Mouse (Mus musculus): Measurements from ENCODE around the gene Arhgef18. TPM values are rescaled to one million over a fixed set of nuclear protein-coding genes. Genes with fewer than 3 reads are reported as not detected.

Gene Arhgef18
- polyA plus RNA-seq (2014; fragmentation: Illumina TruSeq; extraction: RNeasy Lipid Tissue Mini Kit (QIAGEN cat#74804); ENCODE audit: insufficient read depth, low read depth, low replicate concordance), result 15.3 TPM

GRCm38 (mm10) chr8:3392771-3393710 is at the start of gene Arhgef18:
Arhgef18 (plus strand) TSS chr8:3393006.

DNA sequence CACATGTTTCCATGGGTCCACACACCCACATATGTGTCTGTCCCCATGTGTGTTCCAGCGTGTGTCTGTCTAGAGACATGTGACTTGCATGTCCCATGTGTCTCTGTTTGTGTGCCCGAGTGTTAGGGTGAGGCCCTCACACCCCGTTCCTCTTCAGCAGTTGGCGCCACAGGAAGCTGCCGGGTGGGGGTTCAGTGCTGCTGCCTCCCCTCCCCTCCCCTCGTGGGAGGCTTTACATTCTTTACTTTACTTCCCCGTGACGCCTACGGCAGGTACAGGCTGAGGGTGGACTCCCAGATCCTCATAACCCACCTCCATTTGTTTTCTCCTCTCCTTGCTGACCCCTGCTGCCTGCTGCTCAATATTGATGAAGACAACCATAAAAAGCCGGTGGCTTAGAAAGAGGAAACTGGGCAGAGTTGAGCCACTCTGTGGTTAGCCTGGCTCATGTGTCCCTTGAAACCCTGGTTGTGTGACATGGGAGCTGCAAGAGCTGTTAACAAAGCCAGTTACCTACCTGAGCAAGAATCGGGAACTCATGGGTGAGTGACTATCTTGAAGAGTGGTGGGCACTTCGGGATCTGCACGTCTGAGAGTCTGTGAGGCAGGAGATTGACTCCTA is 39.5 kb upstream of the Arhgef18 start, which contains the start of gene A430078G23Rik:
Gene A430078G23Rik, plus strand, starts transcription at position 227 of the 622 bp plus-strand sequence.

GRCm38 (mm10) chr8:3467006-3467885 is 74.4 kb downstream of the Arhgef18 start, which contains the start of gene Pex11g:
Pex11g (minus strand) TSS chr8:3467680.

GRCm38 (mm10) chr8:3470562-3470961 is 77.8 kb downstream of the Arhgef18 start, which contains the start of gene Tex45:
Tex45 (plus strand) TSS chr8:3470862.

GRCm38 (mm10) chr8:3492901-3493844 is 100.4 kb downstream of the Arhgef18 start, which contains the start of gene Zfp358:
Zfp358 (plus strand) TSS chr8:3493138.

GRCm38 (mm10) chr8:3500235-3501090 is 107.7 kb downstream of the Arhgef18 start, which contains the start of gene Mcoln1:
Mcoln1 (plus strand) TSS chr8:3500457.

Other genes with a start within 250 kb of the Arhgef18 start
- 6.5 TPM for gene Insr, start 113.4 kb upstream of the Arhgef18 start, polyA plus RNA-seq (2014; fragmentation: Illumina TruSeq; extraction: RNeasy Lipid Tissue Mini Kit (QIAGEN cat#74804); ENCODE audit: insufficient read depth, low read depth, low replicate concordance)
- 1.9 TPM for gene A430078G23Rik, start 39.6 kb upstream of the Arhgef18 start, polyA plus RNA-seq (2014; fragmentation: Illumina TruSeq; extraction: RNeasy Lipid Tissue Mini Kit (QIAGEN cat#74804); ENCODE audit: insufficient read depth, low read depth, low replicate concordance)
- 7.5 TPM for gene Pex11g, start 74.7 kb downstream of the Arhgef18 start, polyA plus RNA-seq (2014; fragmentation: Illumina TruSeq; extraction: RNeasy Lipid Tissue Mini Kit (QIAGEN cat#74804); ENCODE audit: insufficient read depth, low read depth, low replicate concordance)
- gene Tex45, start 77.9 kb downstream of the Arhgef18 start, polyA plus RNA-seq (2014; fragmentation: Illumina TruSeq; extraction: RNeasy Lipid Tissue Mini Kit (QIAGEN cat#74804); ENCODE audit: insufficient read depth, low read depth, low replicate concordance), result not detected
- gene Zfp358, start 100.1 kb downstream of the Arhgef18 start, polyA plus RNA-seq (2014; fragmentation: Illumina TruSeq; extraction: RNeasy Lipid Tissue Mini Kit (QIAGEN cat#74804); ENCODE audit: insufficient read depth, low read depth, low replicate concordance), result 16.9 TPM
- gene Mcoln1, start 107.5 kb downstream of the Arhgef18 start, polyA plus RNA-seq (2014; fragmentation: Illumina TruSeq; extraction: RNeasy Lipid Tissue Mini Kit (QIAGEN cat#74804); ENCODE audit: insufficient read depth, low read depth, low replicate concordance), result 27.1 TPM
- gene Pnpla6, start 122.4 kb downstream of the Arhgef18 start, polyA plus RNA-seq (2014; fragmentation: Illumina TruSeq; extraction: RNeasy Lipid Tissue Mini Kit (QIAGEN cat#74804); ENCODE audit: insufficient read depth, low read depth, low replicate concordance), result 19.3 TPM
- gene C330021F23Rik, start 175.0 kb downstream of the Arhgef18 start, polyA plus RNA-seq (2014; fragmentation: Illumina TruSeq; extraction: RNeasy Lipid Tissue Mini Kit (QIAGEN cat#74804); ENCODE audit: insufficient read depth, low read depth, low replicate concordance), result not detected
- 16.3 TPM for gene Camsap3, start 194.3 kb downstream of the Arhgef18 start, polyA plus RNA-seq (2014; fragmentation: Illumina TruSeq; extraction: RNeasy Lipid Tissue Mini Kit (QIAGEN cat#74804); ENCODE audit: insufficient read depth, low read depth, low replicate concordance)
- 21.9 TPM for gene Xab2, start 228.3 kb downstream of the Arhgef18 start, polyA plus RNA-seq (2014; fragmentation: Illumina TruSeq; extraction: RNeasy Lipid Tissue Mini Kit (QIAGEN cat#74804); ENCODE audit: insufficient read depth, low read depth, low replicate concordance)
- 83.2 TPM for gene Pet100, start 228.5 kb downstream of the Arhgef18 start, polyA plus RNA-seq (2014; fragmentation: Illumina TruSeq; extraction: RNeasy Lipid Tissue Mini Kit (QIAGEN cat#74804); ENCODE audit: insufficient read depth, low read depth, low replicate concordance)
- gene Pcp2, start 232.5 kb downstream of the Arhgef18 start, polyA plus RNA-seq (2014; fragmentation: Illumina TruSeq; extraction: RNeasy Lipid Tissue Mini Kit (QIAGEN cat#74804); ENCODE audit: insufficient read depth, low read depth, low replicate concordance), result not detected
- 57.5 TPM for gene Stxbp2, start 237.9 kb downstream of the Arhgef18 start, polyA plus RNA-seq (2014; fragmentation: Illumina TruSeq; extraction: RNeasy Lipid Tissue Mini Kit (QIAGEN cat#74804); ENCODE audit: insufficient read depth, low read depth, low replicate concordance)